Mouse (Mus musculus) intestine, embryonic 16.5 days (tissue): ENCODE measurements around the gene Shq1. TPM values are rescaled to one million over a fixed set of nuclear protein-coding genes. Genes with fewer than 3 reads are reported as not detected.
A peak's percentile ranks its signal among the peaks of the same experiment; 100 is the strongest.

Source experiments
- ATAC-seq: fragments of 200-750 bp; cut with Nextera tagmentation; 2 replicates; pipeline ENCODE4 v1.8.0; 2017; ENCODE audit warnings: moderate TSS enrichment, moderate library complexity
- H3K27ac ChIP-seq: fragments of 300-500 bp; sonication (generic); 2 replicates; pipeline ENCODE4 v1.5.1; 2014; ENCODE audit warnings: mild to moderate bottlenecking, low read length
- H3K27me3 ChIP-seq: fragments of 300-500 bp; sonication (generic); replicated peaks from 2 replicates; pipeline ENCODE4 v1.6.1; 2014; ENCODE audit warnings: low read length, control low read depth, mixed read lengths; ENCODE audit not compliant: control insufficient read depth, insufficient read depth
- H3K36me3 ChIP-seq: fragments of 300-500 bp; sonication (generic); 2 replicates; pipeline ENCODE4 v1.6.1; 2014; ENCODE audit warnings: low read length, control low read depth; ENCODE audit not compliant: control insufficient read depth, insufficient read depth
- H3K4me1 ChIP-seq: fragments of 300-500 bp; sonication (generic); 2 replicates; pipeline ENCODE4 v1.6.1; 2014; ENCODE audit warnings: low read length, control low read depth, mixed read lengths; ENCODE audit not compliant: control insufficient read depth, insufficient read depth
- H3K4me2 ChIP-seq: fragments of 300-500 bp; sonication (generic); 2 replicates; pipeline ENCODE4 v1.6.1; 2014; ENCODE audit warnings: low read depth, low read length, control low read depth
- H3K4me3 ChIP-seq: fragments of 300-500 bp; sonication (generic); 2 replicates; pipeline ENCODE4 v1.5.1; 2014; ENCODE audit warnings: mild to moderate bottlenecking, low read length
- H3K9ac ChIP-seq: fragments of 300-500 bp; sonication (generic); 2 replicates; pipeline ENCODE4 v1.6.1; 2014; ENCODE audit warnings: low read depth, low read length
- H3K9me3 ChIP-seq: fragments of 300-500 bp; sonication (generic); 2 replicates; pipeline ENCODE4 v1.6.1; 2016; ENCODE audit warnings: low read length, control low read depth; ENCODE audit not compliant: control insufficient read depth
- WGBS: fragments of 180-500 bp; shearing (Covaris S2); extraction: QIAGEN DNeasy Blood & Tissue Kit; methylation state at CpG from one replicate; pipeline ENCODE4 v1.1.7; 2014; 5-methylcytosine and 5-hydroxymethylcytosine counted together
- polyA plus RNA-seq: library from polyadenylated mRNA; unstranded; fragments of >200 nt; fragmentation: Nextera tagmentation; extraction: Ambion mirVana; gene quantifications from 2 replicates; pipeline ENCODE4 v1.2.1, GENCODE M21; 2015

Gene Shq1
- polyA plus RNA-seq, 1 experiment from 2014 or later, result 17.8 TPM

- Histone ChIP-seq H3K9ac (no peak overlapping the region), H3K4me3 (no peak overlapping the region), H3K27ac (no peak overlapping the region), H3K27me3 (no peaks in the 10 kb centered on the region), H3K4me1 (0 out of 2 replicates have a peak, but pooled peaks cover 4% of the 10 kb centered on the region), H3K36me3 (no peaks in the 10 kb centered on the region), H3K9me3 (no peaks in the 10 kb centered on the region), H3K4me2 (no peak overlapping the region)
- ATAC-seq, result no peak
- WGBS, result 80% methylated on average over 5 of the region's 5 CpGs
Measured at GRCm38 (mm10) chr6:100647196-100647595, 23.8 kb downstream of the Shq1 start.

- 0 out of 2 replicates have a peak, but pooled peaks cover 4% of the 10 kb centered on the region for H3K4me1 ChIP-seq
- H3K9ac ChIP-seq, result 0 out of 2 replicates have a peak overlapping the region, but pooled peaks have one; percentile 9
- no peaks in the 10 kb centered on the region for H3K36me3 ChIP-seq
- ATAC-seq, result peak; percentile 70
- H3K27ac ChIP-seq, result no peak overlapping the region
- H3K4me3 ChIP-seq, result no peak overlapping the region
- no peaks in the 10 kb centered on the region for H3K9me3 ChIP-seq
- H3K27me3 ChIP-seq, result no peaks in the 10 kb centered on the region
- WGBS, result 55% methylated on average over 11 of the region's 11 CpGs
- 0 out of 2 replicates have a peak overlapping the region, but pooled peaks have one; percentile 10 for H3K4me2 ChIP-seq
Measured at GRCm38 (mm10) chr6:100645469-100646201, 25.3 kb downstream of the Shq1 start.

- Histone ChIP-seq H3K27me3 (no peaks in the 10 kb centered on the region), H3K4me3 (no peak overlapping the region), H3K9me3 (no peaks in the 10 kb centered on the region), H3K27ac (no peak overlapping the region), H3K4me2 (no peak overlapping the region), H3K9ac (no peak overlapping the region), H3K4me1 (0 out of 2 replicates have a peak, but pooled peaks cover 4% of the 10 kb centered on the region), H3K36me3 (no peaks in the 10 kb centered on the region)
- 79% methylated on average over 15 of the region's 15 CpGs for WGBS
- no peak for ATAC-seq
Measured at GRCm38 (mm10) chr6:100644631-100645030, 26.3 kb downstream of the Shq1 start.

GRCm38 (mm10) chr6:100642786-100643185 is 28.2 kb downstream of the Shq1 start:
- no peaks in the 10 kb centered on the region for H3K36me3 ChIP-seq
- H3K27ac ChIP-seq, result no peak overlapping the region
- ATAC-seq, result no peak
- H3K4me3 ChIP-seq, result no peak overlapping the region
- H3K9me3 ChIP-seq, result no peaks in the 10 kb centered on the region
- no peaks in the 10 kb centered on the region for H3K27me3 ChIP-seq
- WGBS, result 78% methylated on average over 2 of the region's 2 CpGs
- 0 out of 2 replicates have a peak, but pooled peaks cover 4% of the 10 kb centered on the region for H3K4me1 ChIP-seq
- no peak overlapping the region for H3K9ac ChIP-seq
- H3K4me2 ChIP-seq, result no peak overlapping the region

GRCm38 (mm10) chr6:100640591-100640990 is 30.4 kb downstream of the Shq1 start:
- Histone ChIP-seq H3K36me3 (no peaks in the 10 kb centered on the region; the same call in 1 of the 2 replicates), H3K9ac (no peak overlapping the region), H3K4me3 (no peak overlapping the region), H3K4me1 (0 out of 2 replicates have a peak, but pooled peaks cover 2% of the 10 kb centered on the region), H3K9me3 (no peaks in the 10 kb centered on the region), H3K27me3 (no peaks in the 10 kb centered on the region), H3K27ac (no peak overlapping the region), H3K4me2 (no peak overlapping the region)
- 97% methylated on average over 1 of the region's 1 CpGs for WGBS
- ATAC-seq, result no peak

- WGBS, result 66% methylated on average over 6 of the region's 6 CpGs
- no peak for ATAC-seq
Measured at GRCm38 (mm10) chr6:100629086-100629485, 41.9 kb downstream of the Shq1 start.

GRCm38 (mm10) chr6:100628223-100628622 is 42.7 kb downstream of the Shq1 start:
- no peaks in the 10 kb centered on the region for H3K27me3 ChIP-seq
- no peaks in the 10 kb centered on the region; the same call in 1 of the 2 replicates for H3K36me3 ChIP-seq
- H3K9ac ChIP-seq, result no peak overlapping the region
- 55% methylated on average over 3 of the region's 3 CpGs for WGBS
- H3K27ac ChIP-seq, result no peak overlapping the region
- no peak for ATAC-seq
- no peaks in the 10 kb centered on the region for H3K9me3 ChIP-seq
- H3K4me2 ChIP-seq, result no peak overlapping the region
- H3K4me3 ChIP-seq, result no peak overlapping the region
- H3K4me1 ChIP-seq, result no peaks in the 10 kb centered on the region; the same call in 1 of the 2 replicates

More at GRCm38 (mm10) chr6:100629086-100629485, 41.9 kb downstream of the Shq1 start:
- Histone ChIP-seq H3K27me3 (no peaks in the 10 kb centered on the region), H3K4me2 (no peak overlapping the region), H3K27ac (no peak overlapping the region), H3K4me3 (no peak overlapping the region), H3K9me3 (no peaks in the 10 kb centered on the region), H3K36me3 (no peaks in the 10 kb centered on the region; the same call in 1 of the 2 replicates), H3K4me1 (no peaks in the 10 kb centered on the region; the same call in 1 of the 2 replicates), H3K9ac (no peak overlapping the region)

GRCm38 (mm10) chr6:100623922-100624321 is 47.0 kb downstream of the Shq1 start:
- Histone ChIP-seq H3K27me3 (no peaks in the 10 kb centered on the region), H3K4me2 (no peak overlapping the region), H3K4me3 (no peak overlapping the region), H3K9me3 (no peaks in the 10 kb centered on the region), H3K27ac (no peak overlapping the region), H3K9ac (no peak overlapping the region), H3K36me3 (no peaks in the 10 kb centered on the region; the same call in 1 of the 2 replicates), H3K4me1 (no peaks in the 10 kb centered on the region; the same call in none of the 2 replicates)
- ATAC-seq, result peak; percentile 52
- WGBS, result 71% methylated on average over 2 of the region's 2 CpGs

GRCm38 (mm10) chr6:100622861-100623507 is 48.0 kb downstream of the Shq1 start:
- H3K4me3 ChIP-seq, result no peak overlapping the region
- H3K27me3 ChIP-seq, result no peaks in the 10 kb centered on the region
- 25% methylated on average over 2 of the region's 2 CpGs for WGBS
- no peak overlapping the region for H3K9ac ChIP-seq
- no peak overlapping the region for H3K4me2 ChIP-seq
- H3K9me3 ChIP-seq, result no peaks in the 10 kb centered on the region
- H3K36me3 ChIP-seq, result no peaks in the 10 kb centered on the region; the same call in 1 of the 2 replicates
- no peaks in the 10 kb centered on the region; the same call in none of the 2 replicates for H3K4me1 ChIP-seq
- 0 out of 2 replicates have a peak overlapping the region, but pooled peaks have one; percentile 1 for H3K27ac ChIP-seq
- peak; percentile 37; the same call in 1 of the 2 replicates for ATAC-seq
